Mouse (Mus musculus): ENCODE results near the gene 1700021F07Rik.

The 1700021F07Rik gene

DNA sequence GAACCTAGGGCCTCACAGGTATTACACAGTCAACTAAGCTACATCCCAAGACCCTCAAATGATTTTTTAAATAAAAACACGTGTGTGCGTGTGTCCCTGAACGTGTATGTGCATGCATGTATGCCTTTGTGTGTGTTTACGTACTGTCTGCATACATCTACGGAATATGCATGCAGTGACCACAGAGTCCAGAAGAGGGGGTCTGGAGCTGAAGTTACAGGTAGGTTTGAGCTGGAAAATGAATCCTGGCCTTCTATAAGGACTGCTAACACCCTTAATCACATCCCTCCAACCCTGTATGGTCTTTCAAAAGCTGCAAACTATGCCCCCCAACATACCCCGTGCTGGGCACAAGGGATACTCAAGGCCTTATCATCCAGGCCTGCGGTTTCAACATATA is 41.0 kb downstream of the 1700021F07Rik start:
- no peak for DNase-seq

DNA sequence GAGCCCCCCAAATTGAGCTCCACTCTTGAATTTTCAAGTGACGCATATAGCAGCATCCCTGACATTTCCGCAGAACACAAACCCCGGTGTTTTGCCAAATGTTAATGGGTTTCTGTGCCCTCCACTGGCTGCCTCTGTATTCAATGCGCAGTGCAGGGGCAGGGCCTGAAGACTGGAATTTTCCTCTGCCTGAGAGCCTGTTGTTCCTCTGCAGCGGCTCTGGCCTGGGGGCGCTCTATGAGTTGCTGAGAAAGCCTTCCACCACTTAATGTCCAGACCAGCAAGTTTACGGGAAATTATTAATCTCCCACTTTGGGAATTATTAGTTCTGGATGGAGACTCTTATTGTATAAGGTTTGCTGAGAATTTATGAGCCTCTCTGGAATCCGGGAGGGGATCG is 41.8 kb downstream of the 1700021F07Rik start:
- no peak for DNase-seq
